ENCODE assay signal across 29 mouse cellular contexts in genomic region chr1:160691196-160691590, GRCm38 (mm10).
"Had no signal": no experiment of that assay in that cellular context is flagged by ENCODE, and none has a peak within 500 bp of the region (broad histone marks: within the 10 kb centered on the region; RNA-seq: fewer than 3 reads in every experiment).

No protein-coding gene starts in this region.

- H3K27me3 ChIP-seq: heart, embryonic 12.5 days; heart, embryonic 13.5 days; heart, embryonic 15.5 days; hindbrain, embryonic 12.5 days; hindbrain, embryonic 13.5 days; hindbrain, embryonic 15.5 days; intestine, embryonic 15.5 days; kidney, embryonic 15.5 days had no signal

- H3K4me2 ChIP-seq: heart, embryonic 11.5 days; heart, embryonic 12.5 days; heart, embryonic 13.5 days; heart, embryonic 15.5 days; hindbrain, embryonic 12.5 days; hindbrain, embryonic 13.5 days; hindbrain, embryonic 14.5 days; hindbrain, embryonic 15.5 days; intestine, embryonic 15.5 days; kidney, embryonic 15.5 days had no signal

- H3K27ac ChIP-seq: heart, embryonic 10.5 days; heart, embryonic 13.5 days; heart, embryonic 15.5 days; hindbrain, embryonic 10.5 days; hindbrain, embryonic 12.5 days; hindbrain, embryonic 13.5 days; hindbrain, embryonic 14.5 days; hindbrain, embryonic 15.5 days; hindbrain, postnatal 0 days; intestine, embryonic 15.5 days; kidney, embryonic 15.5 days; kidney, postnatal 0 days; layer of hippocampus, adult 2 months had no signal

- DNase-seq: heart, postnatal 10 days; heart, postnatal 4 days; kidney, adult 11 months; kidney, adult 18-20 months; kidney, adult 2 months; kidney, adult 8-10 months; kidney, adult 9 months; kidney, postnatal 10 days; kidney, postnatal 14 days; kidney, postnatal 25 days; kidney, postnatal 36 days; kidney, postnatal 4 days; layer of hippocampus, adult 9-11 months; layer of hippocampus, postnatal 36 days had no signal

- H3K9ac ChIP-seq: heart, embryonic 12.5 days; heart, embryonic 13.5 days; heart, embryonic 15.5 days; hindbrain, embryonic 12.5 days; hindbrain, embryonic 13.5 days; hindbrain, embryonic 14.5 days; hindbrain, embryonic 15.5 days; intestine, embryonic 15.5 days; kidney, embryonic 15.5 days had no signal

- H3K36me3 ChIP-seq: hindbrain, embryonic 10.5 days; hindbrain, embryonic 12.5 days; hindbrain, embryonic 13.5 days; hindbrain, embryonic 15.5 days; intestine, embryonic 15.5 days; kidney, embryonic 15.5 days had no signal

- H3K4me3 ChIP-seq: heart, embryonic 10.5 days; heart, embryonic 12.5 days; heart, embryonic 13.5 days; heart, embryonic 15.5 days; hindbrain, embryonic 10.5 days; hindbrain, embryonic 12.5 days; hindbrain, embryonic 13.5 days; hindbrain, embryonic 15.5 days; intestine, embryonic 15.5 days; kidney, embryonic 15.5 days; layer of hippocampus, adult 2 months had no signal

- H3K4me1 ChIP-seq: heart, embryonic 10.5 days; hindbrain, embryonic 10.5 days; hindbrain, embryonic 12.5 days; hindbrain, embryonic 13.5 days; intestine, embryonic 15.5 days; kidney, embryonic 15.5 days had no signal

- H3K9me3 ChIP-seq: heart, embryonic 10.5 days; heart, embryonic 15.5 days; hindbrain, embryonic 12.5 days; hindbrain, embryonic 13.5 days; hindbrain, embryonic 15.5 days; intestine, embryonic 15.5 days; kidney, embryonic 15.5 days had no signal
